Mouse (Mus musculus) lung, postnatal 25 days (tissue): Measurements from ENCODE around the gene Tbc1d1.
A peak's percentile ranks its signal among the peaks of the same experiment; 100 is the strongest.
"Not testable (repeated sequence)": the region's sequence is repeated elsewhere in the genome, so short reads cannot be mapped to it uniquely, and the experiment has no call there.

Experiments
- DNase-seq: peaks from one replicate; pipeline ENCODE4 v3.0.0; 2022; ENCODE audit warnings: low spot score

The Tbc1d1 gene

DNA sequence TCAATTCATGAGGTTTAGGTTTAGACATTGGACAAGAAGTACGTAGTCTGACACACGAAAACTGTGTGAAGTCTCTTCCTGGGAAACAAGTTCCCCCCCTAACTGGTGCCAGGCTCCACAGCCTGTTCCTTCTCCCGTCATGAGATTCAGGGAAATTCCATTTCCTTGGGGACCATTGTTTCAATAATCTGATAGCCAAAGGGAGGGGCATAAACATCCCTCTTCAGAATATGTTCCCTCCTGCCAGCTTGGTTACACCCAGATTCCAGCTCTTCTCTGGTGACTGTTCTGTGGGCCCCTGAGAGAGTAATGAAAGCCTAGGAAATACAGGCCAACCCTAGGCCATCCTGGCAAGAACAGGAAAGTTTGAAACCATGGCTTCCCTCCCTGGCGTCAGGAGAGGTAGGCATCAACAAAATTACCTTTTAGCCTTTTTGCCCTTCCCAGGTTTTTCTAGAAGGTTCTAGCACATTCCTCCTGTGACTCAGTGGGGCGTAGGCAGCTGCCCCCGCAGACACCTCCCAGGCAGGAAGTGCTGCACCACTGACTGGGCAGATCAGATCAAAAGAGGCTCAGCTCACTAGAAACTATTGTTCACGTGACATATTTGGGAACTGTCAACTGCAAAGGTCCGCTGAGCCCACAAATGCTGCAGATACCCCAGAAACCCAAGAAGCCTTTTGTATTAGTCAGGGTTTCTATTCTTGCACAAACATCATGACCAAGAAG lies 204.2 kb downstream of the Tbc1d1 start:
- DNase-seq = peak; percentile 77

DNA sequence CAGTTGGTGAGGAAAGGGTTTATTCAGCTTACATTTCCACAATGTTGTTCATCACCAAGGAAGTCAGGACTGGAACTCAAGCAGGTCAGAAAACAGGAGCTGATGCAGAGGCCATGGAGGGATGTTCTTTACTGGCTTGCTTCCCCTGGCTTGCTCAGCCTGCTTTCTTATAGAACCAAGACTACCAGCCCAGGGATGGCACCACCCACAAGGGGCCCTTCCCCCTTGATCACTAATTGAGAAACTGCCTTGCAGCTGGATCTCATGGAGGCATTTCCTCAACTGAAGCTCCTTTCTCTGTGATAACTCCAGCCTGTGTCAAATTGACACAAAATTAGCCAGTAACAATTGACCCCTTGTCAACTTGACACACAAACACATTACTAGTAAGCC lies 204.8 kb downstream of the Tbc1d1 start:
- not testable (repeated sequence) for DNase-seq

DNA sequence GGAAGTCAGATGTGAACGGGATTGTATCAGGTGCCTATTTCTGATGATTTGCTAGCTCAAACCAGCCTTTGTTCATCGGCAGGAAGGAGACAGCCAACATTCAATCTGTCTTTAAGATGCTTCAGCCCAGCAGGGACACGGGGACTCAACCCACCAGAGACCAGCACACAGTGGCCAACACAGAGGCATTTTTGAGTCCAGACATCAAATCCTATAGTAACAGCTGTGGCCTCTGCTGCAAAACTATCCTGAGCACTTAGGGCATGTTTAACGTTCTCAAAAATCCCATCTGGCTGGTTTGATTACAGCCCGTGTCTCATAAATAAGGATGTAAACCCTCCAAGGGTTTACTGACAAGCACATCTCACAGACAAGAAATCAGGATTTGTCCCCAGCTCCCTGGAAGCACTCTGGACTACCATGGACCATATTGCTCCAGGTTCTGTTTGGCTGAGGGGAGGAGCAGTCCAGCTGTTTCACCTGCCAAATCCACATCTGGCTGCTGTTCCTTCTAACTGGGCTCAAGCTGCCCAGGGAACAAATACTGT lies 207.8 kb downstream of the Tbc1d1 start:
- no peak for DNase-seq

DNA sequence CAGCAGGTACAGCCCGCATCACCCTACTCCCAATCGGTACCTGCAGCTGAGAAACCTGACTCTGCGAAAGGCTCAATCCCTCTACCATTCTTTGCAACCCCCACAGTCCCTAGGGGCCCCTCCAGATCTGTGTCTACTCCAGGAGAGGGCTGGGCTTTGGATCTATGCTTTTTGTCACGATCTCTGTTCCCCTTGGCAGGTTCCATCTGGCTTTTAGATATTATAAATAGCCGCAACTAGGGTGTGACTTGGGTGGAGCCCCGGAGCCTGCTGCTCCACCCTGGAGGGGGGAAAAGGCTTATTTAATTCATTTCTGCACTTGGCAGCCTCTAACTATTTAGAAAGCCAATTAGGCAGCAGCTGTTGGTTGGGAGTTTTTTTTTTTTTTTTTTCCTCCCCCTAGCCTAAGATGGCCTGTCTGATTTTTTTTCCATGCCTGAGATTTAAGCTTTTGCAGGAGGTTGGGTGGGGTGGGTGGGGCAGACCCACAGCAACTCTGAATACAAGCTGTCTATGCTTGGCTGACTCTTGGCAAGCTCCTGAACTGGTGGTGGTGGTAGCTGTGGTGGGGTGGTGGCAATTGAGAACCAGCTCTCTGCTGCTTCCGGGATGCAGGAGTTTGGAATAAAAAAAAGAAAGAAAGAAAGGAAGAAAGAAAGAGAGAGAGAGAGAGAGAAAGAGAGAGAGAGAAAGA lies 208.5 kb downstream of the Tbc1d1 start:
- peak; percentile 71 for DNase-seq

- no peak for DNase-seq
These were observed 209.3 kb downstream of the Tbc1d1 start for GRCm38 (mm10) chr5:64365187-64366066.

GRCm38 (mm10) chr5:64366113-64366512 lies 210.0 kb downstream of the Tbc1d1 start:
- DNase-seq = no peak

DNA sequence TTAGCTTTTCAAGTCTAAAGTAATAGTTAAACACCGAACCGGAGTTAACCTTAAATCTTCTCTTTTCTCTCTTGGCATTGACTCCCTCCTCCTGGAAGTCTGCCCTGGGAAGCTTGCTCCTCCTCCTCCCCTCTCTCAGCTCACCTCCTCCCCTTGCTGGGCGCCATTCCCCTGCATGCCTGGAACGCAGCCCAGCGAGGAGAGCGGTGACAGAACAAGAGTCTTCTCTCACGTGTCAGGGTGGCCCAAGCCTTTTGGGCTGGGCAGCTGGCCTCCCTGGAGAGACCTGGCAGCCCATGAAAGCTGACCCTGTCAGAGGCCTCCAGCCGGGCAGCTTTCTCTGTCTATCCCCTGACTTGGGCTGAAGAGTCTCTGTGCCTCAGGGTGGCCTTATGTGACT lies 211.3 kb downstream of the Tbc1d1 start:
- peak; percentile 75 for DNase-seq

- no peak for DNase-seq
These were observed 215.3 kb downstream of the Tbc1d1 start for GRCm38 (mm10) chr5:64371331-64371831.

GRCm38 (mm10) chr5:64372292-64372961 lies 216.3 kb downstream of the Tbc1d1 start:
- DNase-seq = no peak

DNA sequence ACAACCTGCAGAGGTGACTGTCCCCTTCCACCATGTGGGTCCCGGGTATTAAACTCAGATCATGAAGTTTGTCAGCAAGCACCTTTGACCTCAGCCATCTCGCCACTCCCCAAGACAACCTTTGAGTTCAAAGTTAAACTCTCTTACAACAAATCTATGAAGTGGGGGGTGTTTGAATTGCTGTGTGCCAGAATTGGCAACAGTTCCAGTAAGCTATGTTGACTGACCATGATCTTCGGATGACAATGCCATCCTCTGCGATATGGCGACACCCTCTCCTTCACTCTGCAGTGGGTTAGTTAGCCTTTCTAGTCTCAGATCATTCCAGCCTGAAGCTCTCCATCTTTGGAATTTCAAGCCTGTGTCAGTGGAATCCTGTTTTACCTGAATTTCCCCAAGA lies 217.6 kb downstream of the Tbc1d1 start:
- no peak for DNase-seq

- DNase-seq = no peak
These were observed 219.7 kb downstream of the Tbc1d1 start for GRCm38 (mm10) chr5:64375851-64376250.

DNA sequence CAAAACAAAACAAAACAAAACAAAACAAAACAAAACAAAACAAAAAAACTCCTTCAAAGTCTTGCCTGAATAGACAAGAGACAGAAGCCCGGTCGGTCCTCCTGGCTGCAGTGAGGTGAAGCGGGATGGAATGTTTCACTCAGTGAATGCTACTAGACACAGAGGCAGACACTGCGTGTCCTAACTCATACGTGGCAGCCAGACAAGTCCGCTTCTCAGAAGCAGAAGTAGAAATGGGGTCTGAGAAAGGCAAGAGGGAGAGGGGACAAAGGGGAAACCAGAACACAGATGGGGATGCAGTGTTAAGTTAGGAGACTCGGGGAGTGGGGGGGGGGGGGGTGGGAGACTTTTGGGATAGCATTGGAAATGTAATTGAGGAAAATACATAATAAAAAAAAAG lies 220.4 kb downstream of the Tbc1d1 start:
- DNase-seq = no peak

DNA sequence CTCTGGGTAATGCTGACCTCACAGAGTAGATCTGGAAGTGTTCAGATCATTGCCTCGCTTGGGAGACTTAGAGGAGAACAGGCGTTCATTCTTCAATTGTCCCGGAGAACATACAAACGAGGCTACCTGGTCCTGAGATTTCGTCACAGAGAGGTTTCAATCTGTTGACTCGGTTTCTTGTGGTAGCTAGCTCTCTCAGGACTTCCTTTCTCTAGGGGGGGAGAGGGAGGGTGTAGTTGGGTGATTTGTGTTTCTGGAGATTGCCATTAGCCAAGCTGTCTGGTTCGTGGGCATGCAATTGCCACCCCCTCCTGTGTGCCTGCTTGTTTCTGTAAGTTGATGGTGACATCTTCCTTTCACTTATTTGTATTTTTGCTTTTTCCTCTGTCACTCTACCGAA lies 221.6 kb downstream of the Tbc1d1 start:
- no peak for DNase-seq

- DNase-seq = peak; percentile 78
These were observed 222.6 kb downstream of the Tbc1d1 start for GRCm38 (mm10) chr5:64378591-64379275.

- no peak for DNase-seq
These were observed 223.7 kb downstream of the Tbc1d1 start for GRCm38 (mm10) chr5:64379829-64380228.

- peak; percentile 66 for DNase-seq
These were observed 224.7 kb downstream of the Tbc1d1 start for GRCm38 (mm10) chr5:64380698-64381375.

- DNase-seq = no peak
These were observed 225.4 kb downstream of the Tbc1d1 start for GRCm38 (mm10) chr5:64381538-64381937.

DNA sequence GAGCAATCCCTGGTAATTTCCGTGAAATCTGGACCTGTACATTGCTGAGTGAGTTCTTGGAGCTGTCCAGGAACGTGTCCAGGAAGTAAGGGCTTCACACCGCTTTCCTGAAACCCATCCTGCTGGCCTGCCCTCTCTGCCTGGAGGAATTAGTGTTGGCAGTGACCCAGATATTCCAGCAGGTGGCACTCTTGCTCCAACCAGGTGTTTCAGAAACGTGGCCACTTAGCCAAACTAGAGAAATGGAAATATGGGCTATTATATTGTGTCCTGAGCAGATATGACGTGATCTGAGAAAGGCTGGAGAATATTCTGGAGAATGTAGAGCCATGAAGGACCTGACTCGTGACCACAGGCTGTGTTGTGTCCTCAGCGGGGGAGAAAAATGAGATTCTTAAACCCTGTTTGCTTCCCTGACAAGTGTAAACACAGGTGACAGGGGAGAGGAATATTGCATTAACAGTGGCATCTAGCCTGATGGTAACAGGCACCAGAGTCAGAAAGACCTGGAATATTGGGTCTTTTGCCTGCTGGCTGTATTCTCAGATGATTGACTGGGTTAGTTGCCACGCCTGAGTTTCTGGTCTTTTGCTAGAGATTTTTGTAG lies 226.4 kb downstream of the Tbc1d1 start:
- DNase-seq = peak; percentile 90

GRCm38 (mm10) chr5:64383215-64383614 lies 227.1 kb downstream of the Tbc1d1 start:
- no peak for DNase-seq

GRCm38 (mm10) chr5:64384546-64384945 lies 228.4 kb downstream of the Tbc1d1 start:
- no peak for DNase-seq
